In the genomic region with DNA sequence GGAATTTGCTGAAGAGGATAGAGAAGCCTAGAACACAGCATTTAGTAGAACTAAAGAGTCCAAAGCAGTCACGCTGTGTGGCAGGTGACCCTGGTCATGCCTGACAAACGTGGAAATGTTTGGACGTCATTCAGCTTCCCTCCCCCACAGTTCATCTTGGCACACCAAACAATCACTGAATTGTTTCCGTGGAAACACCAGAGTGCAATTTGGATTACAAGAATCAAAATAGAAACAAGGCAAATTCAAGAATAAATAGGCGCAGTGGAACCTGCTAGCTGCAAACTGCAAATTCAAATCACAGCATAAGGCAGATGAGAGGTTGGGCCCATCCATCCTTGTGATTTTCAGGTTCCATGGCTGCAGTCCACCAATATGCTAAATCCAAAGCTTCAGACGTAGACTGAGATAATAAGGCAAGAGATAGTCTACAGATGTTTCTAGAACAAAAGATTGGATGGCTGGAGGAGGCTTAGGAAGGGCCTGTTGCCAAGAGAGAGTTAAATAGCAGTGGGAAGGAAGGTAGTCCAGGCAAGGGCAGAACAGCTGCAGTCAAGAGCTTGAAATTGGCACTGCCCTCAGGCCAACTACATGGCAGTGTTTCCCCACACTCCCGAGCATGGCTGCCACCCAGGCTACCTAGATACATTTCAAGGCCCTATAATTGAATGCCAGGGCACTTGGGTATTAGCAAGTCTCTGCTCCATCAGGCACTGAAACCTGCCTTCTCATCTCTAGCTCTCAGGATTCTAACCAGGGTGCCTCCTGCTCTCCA, we compare ENCODE assay signal across 9 mouse cellular contexts. TPM values are rescaled to one million over a fixed set of nuclear protein-coding genes. Genes with fewer than 3 reads are reported as not detected.
A peak's percentile ranks its signal among the peaks of the same experiment; 100 is the strongest.
DNase-seq lines count a peak whose midpoint lies in the region; ATAC-seq and TF ChIP-seq lines count a peak whose summit lies in the region.
"Had no signal": no experiment of that assay in that cellular context is flagged by ENCODE, and none has a peak within 500 bp of the region (broad histone marks: within the 10 kb centered on the region; RNA-seq: fewer than 3 reads in every experiment).

No protein-coding gene starts in this region.

- no peak for TF ChIP-seq CTCF in lung, embryonic 14.5 days (IDR thresholded peaks at IDR 0.05; ENCODE audit: low read depth)
- no peak for TF ChIP-seq CTCF in cortical plate, adult 2 months (IDR thresholded peaks at IDR 0.05; ENCODE audit: extremely low read depth, insufficient read depth, low read length)
- no peak for TF ChIP-seq CTCF in testis, adult 2 months (IDR thresholded peaks at IDR 0.05; ENCODE audit: control insufficient read depth, insufficient read depth, insufficient replicate concordance, low read depth, low read length)

- H3K27me3 ChIP-seq in lung, embryonic 14.5 days (ENCODE audit: insufficient read depth, low read length), result no peaks in the 10 kb centered on the region
- H3K27me3 ChIP-seq in testis, adult 2 months (ENCODE audit: control insufficient read depth, insufficient read depth, low read length), result no peaks in the 10 kb centered on the region

- intact Hi-C loops in heart, postnatal 14 days (cut with DNase I), result no loop called here
- intact Hi-C loops in left cerebral cortex, postnatal 14 days (cut with DNase I), result no loop called here

- no peaks in the 10 kb centered on the region for H3K9me3 ChIP-seq in lung, embryonic 14.5 days (ENCODE audit: low read depth, low read length)

- TF ChIP-seq POLR2A in cortical plate, adult 2 months (IDR thresholded peaks at IDR 0.05; ENCODE audit: extremely low read depth, insufficient read depth, low read length), result no peak
- peak; percentile 23; the same call in 1 of the 2 replicates for TF ChIP-seq POLR2A in testis, adult 2 months (IDR thresholded peaks at IDR 0.05; ENCODE audit: control insufficient read depth, low read depth, low read length)

- no peak for DNase-seq in lung, embryonic 14.5 days
- no peak for DNase-seq in lung, postnatal 14 days
- DNase-seq in heart, postnatal 14 days, result peak; percentile 5 to 39
- peak; percentile 73 to 92 for DNase-seq in left cerebral cortex, postnatal 14 days (ENCODE audit: low spot score in 2 of 2)

- H3K4me1 ChIP-seq in lung, embryonic 14.5 days (ENCODE audit: insufficient read depth), result no peaks in the 10 kb centered on the region; the same call in 1 of the 2 replicates
- peaks cover 7% of the 10 kb centered on the region for H3K4me1 ChIP-seq in cortical plate, adult 2 months (ENCODE audit: control insufficient read depth, insufficient read depth, low read length)
- H3K4me1 ChIP-seq in testis, adult 2 months (ENCODE audit: control insufficient read depth, insufficient read depth, low read length), result peaks cover 4% of the 10 kb centered on the region

- H3K27ac ChIP-seq in lung, embryonic 14.5 days (ENCODE audit: low read depth), result peak overlapping the region; percentile 40; the same call in 1 of the 2 replicates
- H3K27ac ChIP-seq in cortical plate, adult 2 months (ENCODE audit: insufficient read depth, low read length), result peak overlapping the region; percentile 41
- peak overlapping the region; percentile 89 for H3K27ac ChIP-seq in testis, adult 2 months (ENCODE audit: control insufficient read depth, insufficient read depth, low read depth, low read length)

- no peak overlapping the region for H3K4me3 ChIP-seq in lung, embryonic 14.5 days (ENCODE audit: low read depth, low read length)
- no peak overlapping the region for H3K4me3 ChIP-seq in cortical plate, adult 2 months (ENCODE audit: insufficient read depth, low read length)
- H3K4me3 ChIP-seq in testis, adult 2 months (ENCODE audit: control insufficient read depth, low read depth, low read length), result peak overlapping the region; percentile 53

- H3K9ac ChIP-seq in lung, embryonic 14.5 days, result no peak overlapping the region

- WGBS in lung, embryonic 14.5 days, result 69% methylated on average over 7 of the region's 7 CpGs

- H3K36me3 ChIP-seq in lung, embryonic 14.5 days (ENCODE audit: insufficient read depth), result no peaks in the 10 kb centered on the region; the same call in 1 of the 2 replicates
- H3K36me3 ChIP-seq in testis, adult 2 months (ENCODE audit: control insufficient read depth, insufficient read depth, low read length), result peaks cover 8% of the 10 kb centered on the region

- no peak overlapping the region for H3K4me2 ChIP-seq in lung, embryonic 14.5 days

- no peak for ATAC-seq in lung, embryonic 14.5 days (ENCODE audit: insufficient read depth)
- no peak for ATAC-seq in megakaryocyte-erythroid progenitor cell, adult 5-6 weeks (replicated peaks; ENCODE audit: low FRiP score, low TSS enrichment, poor library complexity, severe bottlenecking)
- no peak for ATAC-seq in megakaryocyte progenitor cell, adult 5-6 weeks (replicated peaks; ENCODE audit: poor library complexity)

RNA-seq across cellular contexts. Expression of a gene that starts 8.8 kb away (rescaled TPM):
- 0.78 and 1.1 TPM in 2 replicates for polyA plus RNA-seq in lung, embryonic 14.5 days (2014; fragmentation: Nextera tagmentation; extraction: Ambion mirVana)
- polyA plus RNA-seq in cortical plate, adult 2 months (2012; rRNA removed), result 1.1 TPM in 2 replicates
- under 1 TPM; 0.67 to 0.90 TPM for total RNA-seq in heart, postnatal 14 days (2021)
- total RNA-seq in left cerebral cortex, postnatal 14 days (2021), result 1 to 10 TPM; 1.4 to 2.7 TPM
- polyA plus RNA-seq in testis, adult 2 months (2012; rRNA removed), result 72.2 and 91.0 TPM in 2 replicates
- total RNA-seq in megakaryocyte-erythroid progenitor cell, adult 5-6 weeks (2014; fragmentation: Nextera tagmentation), result 0.52 and 1.7 TPM in 2 replicates
- 4.3 TPM in 1 of 2 replicates, not detected in the other for total RNA-seq in megakaryocyte-erythroid progenitor cell, adult 5-6 weeks (2017)
- 0.49 TPM in 1 of 2 replicates, not detected in the other for total RNA-seq in megakaryocyte progenitor cell, adult 5-6 weeks (2015)
- 0.46 TPM in 1 of 2 replicates, not detected in the other for total RNA-seq in megakaryocyte progenitor cell, adult 5-6 weeks (2017)

RNA-seq across cellular contexts. Expression of a gene that starts 26.9 kb away (rescaled TPM):
- polyA plus RNA-seq in lung, embryonic 14.5 days (2014; fragmentation: Nextera tagmentation; extraction: Ambion mirVana), result 3.0 and 4.1 TPM in 2 replicates
- polyA plus RNA-seq in cortical plate, adult 2 months (2012; rRNA removed), result 0.33 and 0.66 TPM in 2 replicates
- total RNA-seq in heart, postnatal 14 days (2021), result not detected
- total RNA-seq in left cerebral cortex, postnatal 14 days (2021), result under 1 TPM; 0.11 to 0.21 TPM
- polyA plus RNA-seq in testis, adult 2 months (2012; rRNA removed), result 5.3 and 5.8 TPM in 2 replicates
- total RNA-seq in megakaryocyte-erythroid progenitor cell, adult 5-6 weeks (2014; fragmentation: Nextera tagmentation), result not detected in 2 replicates
- total RNA-seq in megakaryocyte-erythroid progenitor cell, adult 5-6 weeks (2017), result not detected in 2 replicates
- 0.20 and 0.49 TPM in 2 replicates for total RNA-seq in megakaryocyte progenitor cell, adult 5-6 weeks (2015)
- 0.54 and 0.74 TPM in 2 replicates for total RNA-seq in megakaryocyte progenitor cell, adult 5-6 weeks (2017)

RNA-seq across cellular contexts. Expression of a gene that starts 34.9 kb away (rescaled TPM):
- not detected in 2 replicates for polyA plus RNA-seq in lung, embryonic 14.5 days (2014; fragmentation: Nextera tagmentation; extraction: Ambion mirVana)
- polyA plus RNA-seq in cortical plate, adult 2 months (2012; rRNA removed), result not detected in 2 replicates
- total RNA-seq in heart, postnatal 14 days (2021), result not detected
- total RNA-seq in left cerebral cortex, postnatal 14 days (2021), result not detected
- 91.8 and 100 TPM in 2 replicates for polyA plus RNA-seq in testis, adult 2 months (2012; rRNA removed)
- not detected in 2 replicates for total RNA-seq in megakaryocyte-erythroid progenitor cell, adult 5-6 weeks (2014; fragmentation: Nextera tagmentation)
- not detected in 2 replicates for total RNA-seq in megakaryocyte-erythroid progenitor cell, adult 5-6 weeks (2017)
- total RNA-seq in megakaryocyte progenitor cell, adult 5-6 weeks (2015), result not detected in 2 replicates
- total RNA-seq in megakaryocyte progenitor cell, adult 5-6 weeks (2017), result not detected in 2 replicates
- polyA plus RNA-seq: heart, embryonic 14.5 days had no signal

RNA-seq across cellular contexts. Expression of a gene that starts 53.7 kb away (rescaled TPM):
- 110 and 113 TPM in 2 replicates for polyA plus RNA-seq in lung, embryonic 14.5 days (2014; fragmentation: Nextera tagmentation; extraction: Ambion mirVana)
- 114 and 116 TPM in 2 replicates for polyA plus RNA-seq in cortical plate, adult 2 months (2012; rRNA removed)
- total RNA-seq in heart, postnatal 14 days (2021), result 10 to 100 TPM; 76.5 to 83.6 TPM
- 100 to 1,000 TPM; 115 to 122 TPM for total RNA-seq in left cerebral cortex, postnatal 14 days (2021)
- 115 and 116 TPM in 2 replicates for polyA plus RNA-seq in testis, adult 2 months (2012; rRNA removed)
- total RNA-seq in megakaryocyte-erythroid progenitor cell, adult 5-6 weeks (2014; fragmentation: Nextera tagmentation), result 131 and 136 TPM in 2 replicates
- total RNA-seq in megakaryocyte-erythroid progenitor cell, adult 5-6 weeks (2017), result 62.4 and 84.2 TPM in 2 replicates
- total RNA-seq in megakaryocyte progenitor cell, adult 5-6 weeks (2015), result 108 and 145 TPM in 2 replicates
- 50.9 and 55.0 TPM in 2 replicates for total RNA-seq in megakaryocyte progenitor cell, adult 5-6 weeks (2017)

RNA-seq across cellular contexts. Expression of a gene that starts 59.0 kb away (rescaled TPM):
- polyA plus RNA-seq in lung, embryonic 14.5 days (2014; fragmentation: Nextera tagmentation; extraction: Ambion mirVana), result 46.7 and 46.9 TPM in 2 replicates
- polyA plus RNA-seq in cortical plate, adult 2 months (2012; rRNA removed), result 19.9 and 22.3 TPM in 2 replicates
- 10 to 100 TPM; 23.6 to 29.4 TPM for total RNA-seq in heart, postnatal 14 days (2021)
- total RNA-seq in left cerebral cortex, postnatal 14 days (2021), result 10 to 100 TPM; 38.3 to 40.2 TPM
- polyA plus RNA-seq in testis, adult 2 months (2012; rRNA removed), result 19.4 and 20.6 TPM in 2 replicates
- 19.6 and 42.3 TPM in 2 replicates for total RNA-seq in megakaryocyte-erythroid progenitor cell, adult 5-6 weeks (2014; fragmentation: Nextera tagmentation)
- total RNA-seq in megakaryocyte-erythroid progenitor cell, adult 5-6 weeks (2017), result 13.2 and 13.6 TPM in 2 replicates
- total RNA-seq in megakaryocyte progenitor cell, adult 5-6 weeks (2015), result 14.6 and 17.9 TPM in 2 replicates
- 13.7 and 14.8 TPM in 2 replicates for total RNA-seq in megakaryocyte progenitor cell, adult 5-6 weeks (2017)

Comparison
In these comparisons a context has a peak if more than half of its experiments do, and no peak if none do; other contexts are left out.
1. DNase-seq: peak in heart, postnatal 14 days (2 of 2) and left cerebral cortex, postnatal 14 days (2 of 2); none in lung, embryonic 14.5 days (single experiment) and lung, postnatal 14 days (single experiment).
2. Peak in every context shown above with its lines, with median percentiles within 50 percentile points of each other: H3K27ac ChIP-seq.